Mouse (Mus musculus): ENCODE measurements around the gene Dram2. TPM values are rescaled to one million over a fixed set of nuclear protein-coding genes. Genes with fewer than 3 reads are reported as not detected.
A peak's percentile ranks its signal among the peaks of the same experiment; 100 is the strongest.
"Not testable (repeated sequence)": the region's sequence is repeated elsewhere in the genome, so short reads cannot be mapped to it uniquely, and the experiment has no call there.

The Dram2 gene
- polyA plus RNA-seq, 1 experiment from 2014 or later, result 94.7 TPM

- Histone ChIP-seq H3K27ac (ENCODE audit: low read length) (peak overlapping the region; percentile 99), H3K4me3 (ENCODE audit: low read length) (peak overlapping the region; percentile 89), H3K9me3 (ENCODE audit: low read length) (no peaks in the 10 kb centered on the region), H3K36me3 (ENCODE audit: insufficient read depth, low read length) (no peaks in the 10 kb centered on the region), H3K4me1 (ENCODE audit: insufficient read depth, low read length) (peaks cover 34% of the 10 kb centered on the region), H3K9ac (replicated peaks; ENCODE audit: low read length) (peak overlapping the region; percentile 93), H3K4me2 (replicated peaks; ENCODE audit: low read depth, low read length) (peak overlapping the region; percentile 56), H3K27me3 (ENCODE audit: insufficient read depth, low read length) (no peaks in the 10 kb centered on the region)
- under 1% methylated on average over 27 of the region's 27 CpGs for WGBS
- ATAC-seq (ENCODE audit: low FRiP score, low TSS enrichment), result peak; percentile 55
Measured at GRCm38 (mm10) chr3:106547924-106548539, 434 bp downstream of the Dram2 start.

DNA sequence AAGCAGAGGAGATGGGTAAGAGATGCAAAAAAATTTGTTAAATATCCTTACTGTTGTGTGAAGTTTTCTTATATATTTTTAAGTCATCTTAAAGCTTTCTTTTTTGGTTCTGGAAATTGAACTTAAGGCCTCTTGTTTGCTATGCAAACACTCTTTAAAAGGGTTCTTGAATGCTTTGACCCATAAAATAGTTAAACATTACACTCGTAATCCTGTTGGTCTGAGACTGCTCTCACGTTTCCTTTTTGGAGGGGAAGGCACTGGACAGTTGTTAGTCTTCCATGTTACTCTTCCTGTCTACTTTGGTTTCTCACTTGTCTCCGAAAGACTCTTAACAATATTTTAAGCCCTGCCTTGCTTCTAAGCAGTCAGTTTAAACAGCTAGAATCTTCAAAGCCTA lies 1.4 kb downstream of the Dram2 start:
- no peak overlapping the region for H3K9ac ChIP-seq (replicated peaks; ENCODE audit: low read length)
- ATAC-seq (ENCODE audit: low FRiP score, low TSS enrichment), result no peak
- H3K27ac ChIP-seq (ENCODE audit: low read length), result peak overlapping the region; percentile 66; the same call in 1 of the 2 replicates
- peak overlapping the region; percentile 56 for H3K4me2 ChIP-seq (replicated peaks; ENCODE audit: low read depth, low read length)
- no peaks in the 10 kb centered on the region for H3K27me3 ChIP-seq (ENCODE audit: insufficient read depth, low read length)
- peaks cover 34% of the 10 kb centered on the region for H3K4me1 ChIP-seq (ENCODE audit: insufficient read depth, low read length)
- H3K9me3 ChIP-seq (ENCODE audit: low read length), result no peaks in the 10 kb centered on the region
- 7% methylated on average over 3 of the region's 3 CpGs for WGBS
- peak overlapping the region; percentile 35 for H3K4me3 ChIP-seq (ENCODE audit: low read length)
- peaks cover 7% of the 10 kb centered on the region; the same call in 1 of the 2 replicates for H3K36me3 ChIP-seq (ENCODE audit: insufficient read depth, low read length)

GRCm38 (mm10) chr3:106553411-106553810 lies 5.8 kb downstream of the Dram2 start:
- H3K27me3 ChIP-seq (ENCODE audit: insufficient read depth, low read length), result no peaks in the 10 kb centered on the region
- ATAC-seq (ENCODE audit: low FRiP score, low TSS enrichment), result no peak
- peaks cover 28% of the 10 kb centered on the region for H3K36me3 ChIP-seq (ENCODE audit: insufficient read depth, low read length)
- peaks cover 11% of the 10 kb centered on the region for H3K4me1 ChIP-seq (ENCODE audit: insufficient read depth, low read length)
- no peaks in the 10 kb centered on the region for H3K9me3 ChIP-seq (ENCODE audit: low read length)
- no peak overlapping the region for H3K9ac ChIP-seq (replicated peaks; ENCODE audit: low read length)
- no peak overlapping the region for H3K4me3 ChIP-seq (ENCODE audit: low read length)
- H3K4me2 ChIP-seq (replicated peaks; ENCODE audit: low read depth, low read length), result no peak overlapping the region
- WGBS, result 90% methylated on average over 5 of the region's 5 CpGs
- no peak overlapping the region for H3K27ac ChIP-seq (ENCODE audit: low read length)

- ATAC-seq (ENCODE audit: low FRiP score, low TSS enrichment), result no peak
- H3K4me2 ChIP-seq (replicated peaks; ENCODE audit: low read depth, low read length), result no peak overlapping the region
- WGBS, result 85% methylated on average over 3 of the region's 3 CpGs
Measured at GRCm38 (mm10) chr3:106555743-106556250, 8.2 kb downstream of the Dram2 start.

DNA sequence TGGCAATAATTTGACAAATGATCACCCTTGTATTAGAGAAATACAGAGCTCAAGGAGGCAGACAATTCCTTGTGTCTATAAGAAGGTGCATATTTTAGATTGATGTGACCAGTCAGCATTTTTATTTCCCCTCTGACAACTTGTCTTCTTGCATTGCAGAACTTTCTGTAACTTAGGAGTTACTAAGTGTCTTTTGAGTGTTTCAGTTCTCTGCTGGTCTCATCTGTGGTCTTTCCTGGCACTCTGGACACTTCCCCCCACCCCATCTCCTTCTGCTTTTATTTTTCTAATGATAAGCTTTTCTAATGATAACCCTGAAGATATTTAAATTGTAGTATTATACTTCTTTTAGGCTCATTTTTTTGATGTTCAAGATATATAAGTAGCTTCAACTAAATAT lies 10.7 kb downstream of the Dram2 start:
- no peak overlapping the region for H3K27ac ChIP-seq (ENCODE audit: low read length)
- H3K27me3 ChIP-seq (ENCODE audit: insufficient read depth, low read length), result no peaks in the 10 kb centered on the region
- peaks cover 28% of the 10 kb centered on the region for H3K36me3 ChIP-seq (ENCODE audit: insufficient read depth, low read length)
- H3K9ac ChIP-seq (replicated peaks; ENCODE audit: low read length), result no peak overlapping the region
- H3K9me3 ChIP-seq (ENCODE audit: low read length), result no peaks in the 10 kb centered on the region
- no peak for ATAC-seq (ENCODE audit: low FRiP score, low TSS enrichment)
- no peaks in the 10 kb centered on the region for H3K4me1 ChIP-seq (ENCODE audit: insufficient read depth, low read length)
- no peak overlapping the region for H3K4me2 ChIP-seq (replicated peaks; ENCODE audit: low read depth, low read length)
- no peak overlapping the region for H3K4me3 ChIP-seq (ENCODE audit: low read length)

More at GRCm38 (mm10) chr3:106555743-106556250, 8.2 kb downstream of the Dram2 start:
- H3K9ac ChIP-seq (replicated peaks; ENCODE audit: low read length), result no peak overlapping the region
- no peak overlapping the region for H3K27ac ChIP-seq (ENCODE audit: low read length)
- H3K4me1 ChIP-seq (ENCODE audit: insufficient read depth, low read length), result 0 out of 2 replicates have a peak, but pooled peaks cover 2% of the 10 kb centered on the region
- H3K4me3 ChIP-seq (ENCODE audit: low read length), result no peak overlapping the region
- peaks cover 28% of the 10 kb centered on the region for H3K36me3 ChIP-seq (ENCODE audit: insufficient read depth, low read length)
- H3K9me3 ChIP-seq (ENCODE audit: low read length), result no peaks in the 10 kb centered on the region
- H3K27me3 ChIP-seq (ENCODE audit: insufficient read depth, low read length), result no peaks in the 10 kb centered on the region

DNA sequence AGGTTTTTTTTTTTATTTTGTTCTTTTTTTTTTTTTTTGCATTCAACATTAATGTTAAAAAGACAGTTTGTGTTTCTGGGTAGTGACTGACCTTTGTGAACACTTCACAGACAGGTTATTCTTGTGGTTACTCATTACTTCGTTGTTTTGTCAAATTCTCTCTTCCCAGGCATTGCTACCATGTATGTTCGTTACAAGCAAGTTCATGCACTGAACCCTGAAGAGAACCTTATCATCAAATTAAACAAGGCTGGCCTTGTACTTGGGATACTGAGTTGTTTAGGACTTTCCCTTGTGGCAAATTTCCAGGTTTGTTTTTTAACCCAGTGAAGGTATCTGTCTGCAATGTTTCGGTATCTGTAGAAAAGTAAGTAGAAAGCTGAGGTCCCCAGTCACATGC lies 18.3 kb downstream of the Dram2 start:
- H3K27me3 ChIP-seq (ENCODE audit: insufficient read depth, low read length), result no peaks in the 10 kb centered on the region
- no peak overlapping the region for H3K9ac ChIP-seq (replicated peaks; ENCODE audit: low read length)
- 74% methylated on average over 3 of the region's 3 CpGs for WGBS
- H3K4me2 ChIP-seq (replicated peaks; ENCODE audit: low read depth, low read length), result no peak overlapping the region
- ATAC-seq (ENCODE audit: low FRiP score, low TSS enrichment), result no peak
- peaks cover 10% of the 10 kb centered on the region; the same call in 1 of the 2 replicates for H3K36me3 ChIP-seq (ENCODE audit: insufficient read depth, low read length)
- H3K4me3 ChIP-seq (ENCODE audit: low read length), result no peak overlapping the region
- H3K27ac ChIP-seq (ENCODE audit: low read length), result no peak overlapping the region
- no peaks in the 10 kb centered on the region for H3K4me1 ChIP-seq (ENCODE audit: insufficient read depth, low read length)
- H3K9me3 ChIP-seq (ENCODE audit: low read length), result no peaks in the 10 kb centered on the region

GRCm38 (mm10) chr3:106573191-106573590 lies 25.6 kb downstream of the Dram2 start:
- H3K4me2 ChIP-seq (replicated peaks; ENCODE audit: low read depth, low read length), result no peak overlapping the region
- H3K4me3 ChIP-seq (ENCODE audit: low read length), result no peak overlapping the region
- H3K36me3 ChIP-seq (ENCODE audit: insufficient read depth, low read length), result peaks cover 4% of the 10 kb centered on the region; the same call in 1 of the 2 replicates
- no peak for ATAC-seq (ENCODE audit: low FRiP score, low TSS enrichment)
- 82% methylated on average over 3 of the region's 3 CpGs for WGBS
- H3K27me3 ChIP-seq (ENCODE audit: insufficient read depth, low read length), result no peaks in the 10 kb centered on the region
- no peak overlapping the region for H3K27ac ChIP-seq (ENCODE audit: low read length)
- H3K4me1 ChIP-seq (ENCODE audit: insufficient read depth, low read length), result no peaks in the 10 kb centered on the region
- no peaks in the 10 kb centered on the region for H3K9me3 ChIP-seq (ENCODE audit: low read length)
- no peak overlapping the region for H3K9ac ChIP-seq (replicated peaks; ENCODE audit: low read length)

DNA sequence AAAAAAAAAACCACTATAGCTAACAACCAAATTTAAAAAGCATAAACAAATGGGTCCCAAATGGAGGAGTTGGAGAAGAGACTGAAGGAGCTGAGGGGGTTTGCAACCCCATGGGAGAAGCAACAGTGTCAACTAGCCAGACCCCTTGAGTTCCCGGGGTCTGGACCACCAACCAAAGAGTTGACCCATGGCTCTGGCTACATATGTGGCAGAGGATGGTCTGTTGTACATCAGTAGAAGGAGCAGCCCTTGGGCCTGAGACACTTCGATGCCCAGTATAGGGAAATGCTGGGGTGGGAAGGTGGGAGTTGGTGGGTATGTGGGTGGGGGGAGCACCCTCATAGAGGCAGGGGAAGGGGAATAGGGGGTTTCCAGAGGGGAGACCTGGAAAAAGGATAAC lies 31.7 kb downstream of the Dram2 start:
- 90% methylated on average over 2 of the region's 2 CpGs for WGBS
- no peaks in the 10 kb centered on the region for H3K9me3 ChIP-seq (ENCODE audit: low read length)
- H3K4me3 ChIP-seq (ENCODE audit: low read length), result no peak overlapping the region

GRCm38 (mm10) chr3:106593631-106594030 lies 46.0 kb downstream of the Dram2 start:
- not testable (repeated sequence) for H3K27ac ChIP-seq (ENCODE audit: low read length); H3K4me2 ChIP-seq (replicated peaks; ENCODE audit: low read depth, low read length); H3K36me3 ChIP-seq (ENCODE audit: insufficient read depth, low read length); H3K4me1 ChIP-seq (ENCODE audit: insufficient read depth, low read length); H3K27me3 ChIP-seq (ENCODE audit: insufficient read depth, low read length); ATAC-seq (ENCODE audit: low FRiP score, low TSS enrichment); H3K9me3 ChIP-seq (ENCODE audit: low read length); H3K9ac ChIP-seq (replicated peaks; ENCODE audit: low read length); H3K4me3 ChIP-seq (ENCODE audit: low read length)
- WGBS, result 76% methylated on average over 4 of the region's 4 CpGs

More for the DNA sequence above, 31.7 kb downstream of the Dram2 start:
- no peaks in the 10 kb centered on the region for H3K4me1 ChIP-seq (ENCODE audit: insufficient read depth, low read length)
- no peak overlapping the region for H3K27ac ChIP-seq (ENCODE audit: low read length)
- no peaks in the 10 kb centered on the region for H3K27me3 ChIP-seq (ENCODE audit: insufficient read depth, low read length)
- no peak overlapping the region for H3K9ac ChIP-seq (replicated peaks; ENCODE audit: low read length)
- H3K36me3 ChIP-seq (ENCODE audit: insufficient read depth, low read length), result no peaks in the 10 kb centered on the region
- no peak for ATAC-seq (ENCODE audit: low FRiP score, low TSS enrichment)
- H3K4me2 ChIP-seq (replicated peaks; ENCODE audit: low read depth, low read length), result no peak overlapping the region

DNA sequence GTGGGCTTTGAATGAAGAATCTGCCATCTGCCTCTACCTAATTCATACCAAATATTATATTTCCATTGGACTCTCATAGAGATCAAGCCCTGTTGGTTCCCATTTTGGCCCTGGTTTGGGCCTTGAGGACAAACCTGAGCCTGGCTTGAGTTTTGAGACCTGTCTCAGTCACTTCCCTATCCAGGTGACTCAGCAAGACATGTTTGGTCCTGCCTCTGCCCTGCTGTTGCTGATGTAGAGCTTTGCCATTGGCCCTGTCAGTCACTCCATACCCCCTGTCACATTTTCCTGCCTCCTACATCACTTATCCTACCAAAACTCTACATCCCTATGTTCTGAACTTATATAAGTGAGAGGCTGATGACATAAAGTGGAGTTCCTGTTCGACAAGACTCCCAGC lies 70.5 kb downstream of the Dram2 start:
- H3K4me3 ChIP-seq (ENCODE audit: low read length), result no peak overlapping the region
- no peaks in the 10 kb centered on the region for H3K9me3 ChIP-seq (ENCODE audit: low read length)
- 92% methylated on average over 1 of the region's 1 CpGs for WGBS

More for the DNA sequence above, 70.5 kb downstream of the Dram2 start:
- H3K4me2 ChIP-seq (replicated peaks; ENCODE audit: low read depth, low read length), result no peak overlapping the region
- H3K9ac ChIP-seq (replicated peaks; ENCODE audit: low read length), result no peak overlapping the region
- H3K36me3 ChIP-seq (ENCODE audit: insufficient read depth, low read length), result no peaks in the 10 kb centered on the region
- no peak for ATAC-seq (ENCODE audit: low FRiP score, low TSS enrichment)
- H3K27ac ChIP-seq (ENCODE audit: low read length), result no peak overlapping the region
- no peaks in the 10 kb centered on the region for H3K4me1 ChIP-seq (ENCODE audit: insufficient read depth, low read length)
- no peaks in the 10 kb centered on the region for H3K27me3 ChIP-seq (ENCODE audit: insufficient read depth, low read length)

All from kidney, embryonic 16.5 days (tissue).